10 mouse cellular contexts compared by ENCODE assay signal in genomic region chr2:172399901-172400300, GRCm38 (mm10). TPM values are rescaled to one million over a fixed set of nuclear protein-coding genes. Genes with fewer than 3 reads are reported as not detected.
DNase-seq lines count a peak whose midpoint lies in the region; ATAC-seq and TF ChIP-seq lines count a peak whose summit lies in the region.
"Had no signal": no experiment of that assay in that cellular context is flagged by ENCODE, and none has a peak within 500 bp of the region (broad histone marks: within the 10 kb centered on the region; RNA-seq: fewer than 3 reads in every experiment).

No protein-coding gene starts in this region.

- H3K4me1 ChIP-seq in forebrain, embryonic 10.5 days, result peaks cover 23% of the 10 kb centered on the region
- H3K4me1 ChIP-seq in forebrain, embryonic 11.5 days (replicated peaks; ENCODE audit: control insufficient read depth, insufficient read depth, low read length), result 0 out of 2 replicates have a peak, but pooled peaks cover 2% of the 10 kb centered on the region
- H3K4me1 ChIP-seq in spleen, adult 2 months (ENCODE audit: control insufficient read depth, insufficient read depth, insufficient read length), result peaks cover 18% of the 10 kb centered on the region
- peaks cover 96% of the 10 kb centered on the region for H3K4me1 ChIP-seq in megakaryocyte, embryonic 14.5 days

- no peak overlapping the region for H3K4me2 ChIP-seq in forebrain, embryonic 11.5 days (ENCODE audit: low read depth, low read length, severe bottlenecking)
- H3K4me2 ChIP-seq: midbrain, embryonic 12.5 days had no signal

- H3K27me3 ChIP-seq in forebrain, embryonic 10.5 days (ENCODE audit: poor library complexity, severe bottlenecking), result no peaks in the 10 kb centered on the region
- H3K27me3 ChIP-seq in forebrain, embryonic 11.5 days (ENCODE audit: control insufficient read depth, insufficient read depth, low read length), result no peaks in the 10 kb centered on the region
- H3K27me3 ChIP-seq in spleen, adult 2 months (ENCODE audit: control insufficient read depth, insufficient read depth, low read length), result no peaks in the 10 kb centered on the region
- H3K27me3 ChIP-seq in megakaryocyte, embryonic 14.5 days (replicated peaks), result no peaks in the 10 kb centered on the region
- H3K27me3 ChIP-seq: midbrain, embryonic 12.5 days had no signal

- ATAC-seq in forebrain, embryonic 11.5 days (replicated peaks; ENCODE audit: low FRiP score), result no peak

- no peak for DNase-seq in forebrain, embryonic 10.5 days (ENCODE audit: extremely low spot score, low spot score)
- no peak for DNase-seq in forebrain, embryonic 11.5 days (ENCODE audit: low spot score)
- peak; percentile 29 to 87 for DNase-seq in spleen, adult 2 months (ENCODE audit: low read depth in 1 of 2, low spot score in 2 of 2)
- DNase-seq in spleen, adult 18-20 months, result no peak
- peak; percentile 70 for DNase-seq in yolk sac, embryonic 10.5 days (ENCODE audit: low spot score)
- no peak for DNase-seq in layer of hippocampus, postnatal 14 days (ENCODE audit: low spot score in 2 of 2)
- DNase-seq in cerebellum, adult 11 months, result no peak
- DNase-seq: heart, postnatal 36 days had no signal

- H3K27ac ChIP-seq in forebrain, embryonic 10.5 days, result peak overlapping the region; percentile 25; the same call in 1 of the 2 replicates
- H3K27ac ChIP-seq in forebrain, embryonic 11.5 days (ENCODE audit: low read depth, low read length), result no peak overlapping the region
- H3K27ac ChIP-seq in spleen, adult 2 months (ENCODE audit: insufficient read depth, low read length), result peak overlapping the region; percentile 37; the same call in 1 of the 2 replicates
- H3K27ac ChIP-seq: midbrain, embryonic 12.5 days had no signal

- TF ChIP-seq CTCF in spleen, adult 2 months (IDR thresholded peaks at IDR 0.05; ENCODE audit: extremely low read depth, insufficient read depth, insufficient read length, insufficient replicate concordance), result no peak

- TF ChIP-seq POLR2A in spleen, adult 2 months (IDR thresholded peaks at IDR 0.05; ENCODE audit: low read depth, low read length), result no peak

- H3K36me3 ChIP-seq in forebrain, embryonic 10.5 days (replicated peaks), result no peaks in the 10 kb centered on the region
- H3K36me3 ChIP-seq in forebrain, embryonic 11.5 days (ENCODE audit: control insufficient read depth, insufficient read depth, low read length), result no peaks in the 10 kb centered on the region
- no peaks in the 10 kb centered on the region for H3K36me3 ChIP-seq in spleen, adult 2 months (ENCODE audit: control insufficient read depth, insufficient read depth, low read length)
- H3K36me3 ChIP-seq in megakaryocyte, embryonic 14.5 days (replicated peaks; ENCODE audit: low read length), result peaks cover 80% of the 10 kb centered on the region
- H3K36me3 ChIP-seq: midbrain, embryonic 12.5 days had no signal

- H3K4me3 ChIP-seq in forebrain, embryonic 10.5 days, result no peak overlapping the region
- H3K4me3 ChIP-seq in forebrain, embryonic 11.5 days (ENCODE audit: low read depth, low read length), result no peak overlapping the region
- H3K4me3 ChIP-seq in spleen, adult 2 months (ENCODE audit: extremely low read depth, insufficient read depth, insufficient read length), result no peak overlapping the region
- peak overlapping the region; percentile 83 for H3K4me3 ChIP-seq in megakaryocyte, embryonic 14.5 days (replicated peaks)
- H3K4me3 ChIP-seq: midbrain, embryonic 12.5 days had no signal

- 61% methylated on average over 9 of the region's 9 CpGs for WGBS in forebrain, embryonic 10.5 days
- WGBS in forebrain, embryonic 11.5 days, result 50% methylated on average over 9 of the region's 9 CpGs
- 23% methylated on average over 9 of the region's 9 CpGs for WGBS in spleen, adult 2 months

- no peak overlapping the region for H3K9ac ChIP-seq in forebrain, embryonic 11.5 days (ENCODE audit: low read length)
- H3K9ac ChIP-seq: midbrain, embryonic 12.5 days had no signal

- no peaks in the 10 kb centered on the region for H3K9me3 ChIP-seq in forebrain, embryonic 10.5 days
- H3K9me3 ChIP-seq in forebrain, embryonic 11.5 days (ENCODE audit: control insufficient read depth, low read length), result no peaks in the 10 kb centered on the region
- H3K9me3 ChIP-seq in megakaryocyte, embryonic 14.5 days, result no peaks in the 10 kb centered on the region
- H3K9me3 ChIP-seq: midbrain, embryonic 12.5 days had no signal

RNA-seq across cellular contexts. Expression of gene Cass4, which starts 6.3 kb away (rescaled TPM):
- 0.24 and 0.34 TPM in 2 replicates for polyA plus RNA-seq in forebrain, embryonic 10.5 days (2016; fragmentation: Nextera tagmentation; extraction: Ambion mirVana)
- polyA plus RNA-seq in forebrain, embryonic 11.5 days (2014; fragmentation: Nextera tagmentation; extraction: Ambion mirVana), result 0.47 TPM in 1 of 2 replicates, not detected in the other
- 1.6 and 2.0 TPM in 2 replicates for polyA plus RNA-seq in spleen, adult 2 months (2012; rRNA removed)
- 5.9 TPM in 2 replicates for polyA plus RNA-seq in megakaryocyte, embryonic 14.5 days (2012; ENCODE audit: insufficient read depth, low replicate concordance)
- under 1 TPM; 0.51 to 0.64 TPM for total RNA-seq in layer of hippocampus, postnatal 14 days (2021)

RNA-seq across cellular contexts. Expression of gene Cstf1, which starts 29.4 kb away (rescaled TPM):
- 56.0 and 57.2 TPM in 2 replicates for polyA plus RNA-seq in forebrain, embryonic 10.5 days (2016; fragmentation: Nextera tagmentation; extraction: Ambion mirVana)
- 52.5 and 53.3 TPM in 2 replicates for polyA plus RNA-seq in forebrain, embryonic 11.5 days (2014; fragmentation: Nextera tagmentation; extraction: Ambion mirVana)
- polyA plus RNA-seq in spleen, adult 2 months (2012; rRNA removed), result 26.0 and 31.5 TPM in 2 replicates
- polyA plus RNA-seq in megakaryocyte, embryonic 14.5 days (2012; ENCODE audit: insufficient read depth, low replicate concordance), result 7.2 and 7.4 TPM in 2 replicates
- 10 to 100 TPM; 24.0 to 25.0 TPM for total RNA-seq in layer of hippocampus, postnatal 14 days (2021)

RNA-seq across cellular contexts. Expression of gene Aurka, which starts 29.6 kb away (rescaled TPM):
- 224 and 227 TPM in 2 replicates for polyA plus RNA-seq in forebrain, embryonic 10.5 days (2016; fragmentation: Nextera tagmentation; extraction: Ambion mirVana)
- 192 and 193 TPM in 2 replicates for polyA plus RNA-seq in forebrain, embryonic 11.5 days (2014; fragmentation: Nextera tagmentation; extraction: Ambion mirVana)
- 8.1 and 10.0 TPM in 2 replicates for polyA plus RNA-seq in spleen, adult 2 months (2012; rRNA removed)
- polyA plus RNA-seq in megakaryocyte, embryonic 14.5 days (2012; ENCODE audit: insufficient read depth, low replicate concordance), result 7.0 and 9.6 TPM in 2 replicates
- 1 to 10 TPM; 2.6 to 2.9 TPM for total RNA-seq in layer of hippocampus, postnatal 14 days (2021)

RNA-seq across cellular contexts. Expression of gene Rtf2, which starts 40.5 kb away (rescaled TPM):
- polyA plus RNA-seq in forebrain, embryonic 10.5 days (2016; fragmentation: Nextera tagmentation; extraction: Ambion mirVana), result 84.8 and 85.6 TPM in 2 replicates
- polyA plus RNA-seq in forebrain, embryonic 11.5 days (2014; fragmentation: Nextera tagmentation; extraction: Ambion mirVana), result 86.0 and 90.5 TPM in 2 replicates
- 30.9 and 35.0 TPM in 2 replicates for polyA plus RNA-seq in spleen, adult 2 months (2012; rRNA removed)
- 15.3 and 57.1 TPM in 2 replicates for polyA plus RNA-seq in megakaryocyte, embryonic 14.5 days (2012; ENCODE audit: insufficient read depth, low replicate concordance)
- 10 to 100 TPM; 63.3 to 63.6 TPM for total RNA-seq in layer of hippocampus, postnatal 14 days (2021)

RNA-seq across cellular contexts. Expression of gene Fam210b, which starts 54.5 kb away (rescaled TPM):
- 15.7 and 16.6 TPM in 2 replicates for polyA plus RNA-seq in forebrain, embryonic 10.5 days (2016; fragmentation: Nextera tagmentation; extraction: Ambion mirVana)
- polyA plus RNA-seq in forebrain, embryonic 11.5 days (2014; fragmentation: Nextera tagmentation; extraction: Ambion mirVana), result 20.1 and 20.9 TPM in 2 replicates
- 15.0 and 18.1 TPM in 2 replicates for polyA plus RNA-seq in spleen, adult 2 months (2012; rRNA removed)
- polyA plus RNA-seq in megakaryocyte, embryonic 14.5 days (2012; ENCODE audit: insufficient read depth, low replicate concordance), result 2.9 and 4.3 TPM in 2 replicates
- total RNA-seq in layer of hippocampus, postnatal 14 days (2021), result 10 to 100 TPM; 24.9 TPM

Comparison
In these comparisons a context has a peak if more than half of its experiments do, and no peak if none do; other contexts are left out.
1. DNase-seq: peak in spleen, adult 2 months (2 of 2) and yolk sac, embryonic 10.5 days (single experiment); none in forebrain, embryonic 10.5 days (single experiment), forebrain, embryonic 11.5 days (single experiment), spleen, adult 18-20 months (0 of 2), layer of hippocampus, postnatal 14 days (0 of 2) and cerebellum, adult 11 months (single experiment).
2. RNA of gene Aurka, which starts 29.6 kb away (polyA plus RNA-seq): 224 to 227 TPM in forebrain, embryonic 10.5 days and 192 to 193 TPM in forebrain, embryonic 11.5 days; 7.0 to 9.6 TPM in megakaryocyte, embryonic 14.5 days and 8.1 to 10.0 TPM in spleen, adult 2 months; every median in the first group is over 10 times any median in the second.